Mouse (Mus musculus) yolk sac, embryonic 10.5 days (tissue): ENCODE measurements around the gene Gm49322.
A peak's percentile ranks its signal among the peaks of the same experiment; 100 is the strongest.

Source experiments
- DNase-seq: peaks from one replicate; pipeline ENCODE4 v3.0.0-alpha.2; 2017; ENCODE audit warnings: low spot score

Gm49322 gene

DNA sequence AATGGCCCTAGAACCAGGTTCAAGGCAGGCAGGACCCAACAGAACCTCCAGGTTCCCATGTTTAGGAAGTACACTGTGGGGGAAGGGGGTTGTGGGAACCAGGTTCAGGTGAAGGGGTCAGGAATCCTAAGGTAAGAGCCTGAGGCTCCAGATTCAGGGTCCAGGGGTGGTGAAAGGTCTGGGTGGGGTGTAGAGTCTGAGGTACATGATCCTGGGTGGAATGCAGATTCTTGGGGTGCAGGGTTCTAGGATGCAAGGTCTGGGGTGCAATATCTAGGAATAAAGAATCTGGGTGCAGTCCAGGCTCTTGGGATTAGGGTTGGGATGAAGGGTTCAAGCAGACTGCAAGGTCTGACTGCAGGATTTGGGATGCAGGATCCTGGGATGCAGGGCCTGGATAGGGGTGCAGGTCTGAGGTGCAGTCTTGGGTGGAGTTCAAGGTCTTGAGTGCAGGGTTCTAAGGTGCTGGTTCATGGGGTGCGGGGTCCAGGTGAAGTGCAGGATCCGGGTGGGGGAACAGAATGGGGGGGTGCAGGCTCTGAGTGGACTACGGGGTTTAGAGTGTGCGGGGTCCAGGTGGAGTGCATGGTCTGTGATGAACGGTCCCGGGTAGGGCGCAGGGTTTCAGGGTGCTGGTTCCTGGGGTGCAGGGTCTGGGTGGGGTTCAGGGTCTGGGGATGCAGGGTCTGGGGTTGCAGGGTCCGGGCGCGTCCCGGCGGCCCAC, 49.7 kb downstream of the Gm49322 start:
- DNase-seq = no peak

GRCm38 (mm10) chr10:80656130-80656862, 50.5 kb downstream of the Gm49322 start:
- peak; percentile 99 for DNase-seq

- no peak for DNase-seq
Observed at GRCm38 (mm10) chr10:80656863-80657623, 51.2 kb downstream of the Gm49322 start, which contains the start of gene Btbd2. TSS of gene Btbd2 (minus strand) at chr10:80657071.

GRCm38 (mm10) chr10:80658194-80658840, 52.5 kb downstream of the Gm49322 start:
- no peak for DNase-seq

GRCm38 (mm10) chr10:80658841-80659202, 53.0 kb downstream of the Gm49322 start:
- no peak for DNase-seq

- DNase-seq = peak; percentile 54
Observed at GRCm38 (mm10) chr10:80659213-80659612, 53.4 kb downstream of the Gm49322 start.

DNA sequence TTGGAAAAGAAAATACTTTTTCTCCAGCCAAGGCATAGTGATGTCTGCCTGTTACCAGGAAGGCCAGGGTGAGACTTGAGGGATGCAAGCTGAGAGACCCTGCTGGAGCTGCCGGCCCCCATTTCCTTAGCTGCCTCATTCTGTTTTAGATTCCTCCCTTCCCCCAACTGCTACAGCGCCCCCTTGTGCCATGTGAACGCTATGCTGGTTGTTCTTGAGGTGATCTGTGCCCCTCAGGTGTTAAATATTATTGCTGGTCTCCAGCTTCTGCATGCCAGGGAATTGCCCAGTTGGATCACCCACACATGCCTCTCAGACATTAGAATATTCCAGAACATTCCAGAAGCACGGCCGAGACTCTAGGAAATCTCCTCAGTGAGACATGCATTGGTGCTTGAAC, 55.3 kb downstream of the Gm49322 start:
- DNase-seq = no peak

- DNase-seq = no peak
Observed at GRCm38 (mm10) chr10:80663485-80664196, 57.8 kb downstream of the Gm49322 start.

GRCm38 (mm10) chr10:80664197-80665015, 58.6 kb downstream of the Gm49322 start:
- no peak for DNase-seq

- DNase-seq = peak; percentile 72
Observed at GRCm38 (mm10) chr10:80665016-80665380, 59.2 kb downstream of the Gm49322 start.
